Mouse (Mus musculus): Measurements from ENCODE around the gene Gpr25.

Gpr25 gene

GRCm38 (mm10) chr1:136232986-136233790 is 27.5 kb downstream of the Gpr25 start:
- DNase-seq (ENCODE audit: low spot score in 2 of 2) = no peak

- no peak for DNase-seq (ENCODE audit: low spot score in 2 of 2)
Measured at GRCm38 (mm10) chr1:136232285-136232926, 28.3 kb downstream of the Gpr25 start.

DNA sequence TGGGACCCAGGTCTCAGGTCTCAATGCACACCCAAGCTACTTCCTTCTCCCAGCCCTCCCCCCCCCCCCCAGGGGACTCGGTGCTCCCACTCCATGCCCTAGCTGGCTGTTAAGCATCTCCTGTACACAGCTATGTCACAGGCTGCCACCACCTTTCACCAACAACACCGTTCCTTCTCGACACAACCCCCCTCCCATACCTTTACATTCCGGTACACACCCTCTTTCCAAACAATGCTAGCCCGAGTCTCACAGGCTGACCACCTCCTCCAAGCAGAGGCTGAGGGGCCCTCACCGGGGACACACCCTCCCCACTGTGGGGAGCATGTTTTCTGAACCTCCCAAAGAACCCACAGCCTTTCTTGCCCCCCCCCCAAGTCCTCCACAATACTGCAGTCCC is 29.1 kb downstream of the Gpr25 start:
- DNase-seq (ENCODE audit: low spot score in 2 of 2) = no peak

DNA sequence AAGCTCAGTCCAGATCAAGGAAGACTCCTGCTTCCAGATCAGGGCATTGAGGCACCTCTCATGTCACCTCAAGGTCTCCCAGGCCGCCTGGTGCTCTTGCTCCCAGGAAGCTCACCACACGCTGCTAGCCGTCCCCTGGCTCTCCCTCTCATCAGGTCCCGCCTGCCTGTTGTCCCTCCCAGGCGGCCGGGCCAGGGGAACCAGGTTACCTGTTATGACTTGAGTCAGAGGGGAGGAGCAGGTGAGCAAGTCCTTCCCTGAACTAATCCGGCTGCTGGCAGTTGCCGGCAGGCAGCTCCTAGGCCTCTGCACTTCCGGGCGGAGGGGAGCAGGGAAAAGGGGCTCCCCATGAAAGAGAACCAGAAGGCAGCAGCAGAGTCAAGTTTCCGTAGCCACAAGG is 30.5 kb downstream of the Gpr25 start:
- DNase-seq (ENCODE audit: low spot score in 2 of 2) = no peak

GRCm38 (mm10) chr1:136229040-136229373 is 31.7 kb downstream of the Gpr25 start:
- no peak for DNase-seq (ENCODE audit: low spot score in 2 of 2)

DNA sequence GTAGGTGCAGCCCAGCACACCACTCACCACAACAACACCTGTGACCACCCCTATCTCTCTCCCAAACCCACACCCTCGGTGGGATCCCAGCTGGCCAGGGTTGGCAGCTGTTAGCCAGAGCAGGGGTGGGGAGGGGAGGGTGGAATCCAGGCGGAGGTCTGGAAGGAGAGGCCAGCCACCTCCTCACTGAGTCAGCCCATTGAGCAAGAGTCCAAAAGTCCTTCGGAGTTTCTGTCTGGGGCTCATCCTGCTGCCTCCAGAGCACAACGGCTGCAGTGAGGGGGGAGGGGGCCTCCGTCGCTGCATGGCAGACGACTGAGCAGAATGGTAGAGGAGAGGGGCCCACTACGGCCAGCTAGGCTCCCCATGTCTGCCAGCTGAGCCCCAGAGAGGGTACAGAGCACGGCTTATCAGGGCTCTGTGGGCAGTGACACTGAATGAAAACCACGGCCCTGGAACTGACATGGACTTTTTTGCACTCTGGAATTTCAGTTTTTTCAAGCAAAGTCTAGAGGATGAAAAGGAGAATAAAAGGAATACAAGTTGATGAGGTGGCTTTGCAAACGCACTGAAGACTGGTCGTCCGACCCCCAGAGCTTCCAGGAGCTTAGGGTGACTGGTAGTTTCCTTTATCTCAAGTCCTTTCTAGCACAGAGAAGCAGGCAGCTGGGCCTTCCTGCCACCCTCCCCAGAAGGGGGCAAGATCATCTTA is 32.2 kb downstream of the Gpr25 start:
- no peak for DNase-seq (ENCODE audit: low spot score in 2 of 2)

- DNase-seq (ENCODE audit: low spot score in 2 of 2) = no peak
Measured at GRCm38 (mm10) chr1:136227870-136228269, 32.8 kb downstream of the Gpr25 start.

DNA sequence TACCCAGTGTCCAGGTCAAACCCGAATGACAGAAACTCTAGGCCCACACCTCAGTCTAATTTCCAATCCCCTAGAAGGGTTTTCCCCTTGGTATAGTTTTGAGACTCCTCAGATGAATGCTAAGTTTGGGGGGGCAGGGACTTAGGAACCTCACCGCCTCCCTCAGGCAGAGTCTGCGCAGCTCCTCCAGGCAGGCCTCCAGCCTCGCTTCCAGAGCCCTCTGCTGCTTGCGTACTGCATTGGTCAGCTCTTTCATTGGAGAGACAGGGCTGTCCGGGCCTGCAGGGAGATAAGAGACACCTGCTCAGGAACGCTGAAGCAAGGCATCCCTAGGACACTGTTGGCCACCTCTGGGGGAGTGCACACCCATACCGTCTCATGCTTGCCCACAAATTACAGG is 34.0 kb downstream of the Gpr25 start:
- no peak for DNase-seq (ENCODE audit: low spot score in 2 of 2)

DNA sequence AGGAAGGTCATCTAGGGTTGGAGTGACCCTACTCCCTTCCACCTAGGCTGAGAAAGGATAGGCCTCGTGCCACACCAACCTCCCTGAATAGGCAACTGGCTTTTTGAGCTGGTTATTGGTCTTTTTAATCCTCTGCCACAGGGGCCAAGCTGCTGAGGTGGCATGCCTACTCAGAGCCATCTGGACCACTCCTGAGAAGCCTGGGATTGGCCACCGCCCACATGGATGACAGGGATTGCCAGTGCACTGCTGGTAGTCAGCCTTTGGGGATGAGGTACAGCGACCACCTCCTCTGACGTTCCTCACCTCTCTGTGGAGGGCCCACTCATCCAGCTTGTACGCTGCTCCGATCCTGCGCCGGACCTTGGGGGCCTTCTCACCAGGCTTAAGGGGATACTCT is 34.8 kb downstream of the Gpr25 start:
- no peak for DNase-seq (ENCODE audit: low spot score in 2 of 2)

DNA sequence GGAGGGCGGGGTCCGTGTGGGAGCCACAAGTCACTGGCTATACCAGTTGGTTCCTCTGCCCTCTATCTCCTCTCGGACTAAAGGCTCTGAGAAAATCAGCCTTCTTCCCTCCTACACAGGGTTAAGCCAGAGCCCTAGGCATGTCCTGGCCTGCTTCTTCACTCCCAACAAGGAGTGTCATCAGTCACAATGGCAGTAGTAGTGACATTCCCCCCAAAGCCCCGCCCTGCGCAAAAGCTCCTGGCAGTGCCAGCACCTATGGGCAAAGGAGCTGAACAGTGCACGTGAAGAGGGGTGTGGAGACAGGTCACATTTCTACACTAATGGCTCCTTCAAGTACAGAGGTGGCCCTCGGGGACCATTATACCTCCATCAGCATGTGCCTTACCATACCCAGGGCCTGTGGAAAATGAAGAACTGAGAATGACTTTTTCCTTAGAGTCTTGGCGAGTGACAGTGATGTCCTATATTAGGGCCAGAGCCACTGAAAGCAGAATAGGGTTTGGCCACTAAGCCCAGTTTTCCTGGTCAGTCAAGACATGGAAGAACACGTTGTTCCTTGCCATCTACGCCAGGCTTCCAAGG is 36.8 kb downstream of the Gpr25 start:
- DNase-seq (ENCODE audit: low spot score in 2 of 2) = no peak

DNA sequence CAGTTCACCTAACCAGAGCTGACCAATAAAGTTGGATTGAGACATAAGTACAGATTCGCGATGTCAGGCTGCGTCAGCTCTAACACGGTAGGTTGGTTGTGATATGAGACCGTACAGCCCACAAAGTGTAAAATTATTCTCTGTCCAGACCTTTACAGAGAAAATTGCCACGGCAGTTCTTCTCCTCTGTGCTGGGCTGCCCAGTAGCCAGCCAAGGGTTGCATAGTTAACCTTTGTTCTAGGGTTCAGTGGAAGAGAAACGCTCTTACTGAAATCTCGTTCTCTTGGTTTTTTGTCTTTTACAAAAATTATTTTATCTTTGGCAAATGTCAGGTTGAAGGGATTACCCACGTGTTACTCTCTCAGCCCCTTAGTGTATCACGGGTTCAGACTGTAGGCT is 38.3 kb downstream of the Gpr25 start:
- no peak for DNase-seq (ENCODE audit: low spot score in 2 of 2)

- DNase-seq (ENCODE audit: low spot score in 2 of 2) = no peak
Measured at GRCm38 (mm10) chr1:136220037-136220871, 40.4 kb downstream of the Gpr25 start.

- no peak for DNase-seq (ENCODE audit: low spot score in 2 of 2)
Measured at GRCm38 (mm10) chr1:136214304-136214703, 46.4 kb downstream of the Gpr25 start.

DNA sequence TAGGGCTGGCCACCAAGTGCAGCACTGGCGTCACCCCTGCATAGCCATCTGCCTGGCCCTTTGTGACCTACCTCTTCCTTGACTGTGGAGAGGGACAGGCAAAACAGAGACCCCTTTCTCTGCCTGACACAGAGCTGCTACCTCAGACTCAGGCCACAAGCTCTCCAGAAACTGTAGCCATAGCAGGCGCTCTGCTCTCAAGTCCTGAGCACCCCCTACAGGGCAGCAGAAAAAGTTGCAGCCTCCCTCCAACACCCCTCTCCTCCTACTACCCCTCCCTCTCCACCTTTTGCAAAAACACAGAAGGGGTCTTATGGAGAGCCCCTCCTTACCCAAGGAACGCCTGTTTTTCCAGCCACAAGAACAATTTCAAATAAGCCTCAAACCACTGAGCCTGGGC is 47.9 kb downstream of the Gpr25 start, which contains the start of gene Mroh3:
Gene Mroh3 (minus strand): TSS at position 26 of the 400 bp plus-strand sequence.
- DNase-seq (ENCODE audit: low spot score in 2 of 2) = peak in 1 of 2 experiments; percentile 21

Data from natural killer cell, adult 2 months (primary cell).